In the genomic region with DNA sequence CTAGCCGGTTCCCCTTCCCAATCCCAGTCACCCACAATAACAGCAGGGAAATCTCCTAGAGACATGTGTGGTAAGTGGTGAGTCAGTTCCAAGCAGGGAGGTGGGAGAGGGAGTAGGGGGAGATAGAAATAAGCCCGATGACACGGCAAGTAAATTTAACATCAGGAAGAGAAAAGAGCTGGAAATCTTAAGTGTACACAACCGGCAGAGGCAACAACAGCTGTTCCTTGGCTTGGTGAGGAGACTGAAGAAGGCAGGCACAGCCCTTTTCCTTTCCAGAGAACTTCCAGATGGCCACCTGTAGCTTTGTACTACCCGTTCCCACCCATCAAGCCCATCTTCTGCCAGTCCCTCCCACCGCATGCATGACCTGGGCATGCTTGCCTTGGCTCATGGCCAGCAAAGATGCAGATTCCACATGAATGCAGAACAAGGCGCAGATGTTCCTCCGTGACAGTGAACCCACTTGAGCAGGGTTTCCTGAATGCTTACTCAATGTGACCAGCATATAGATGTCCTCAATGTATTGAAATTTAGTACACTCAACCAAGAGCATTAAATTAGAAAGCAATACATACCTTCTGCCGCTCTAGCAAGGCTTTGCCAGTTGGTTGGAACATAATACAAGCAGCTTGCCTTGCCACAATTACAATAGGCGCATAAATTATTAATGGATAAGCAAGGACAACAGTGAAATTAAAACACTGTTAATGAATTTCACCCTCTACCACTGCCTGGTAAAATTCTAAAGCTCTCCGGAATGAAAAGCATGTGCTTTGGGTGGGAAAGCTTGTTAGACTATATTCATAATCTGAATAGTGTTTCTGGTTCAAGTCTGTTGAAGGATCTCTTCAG, we compare ENCODE assay signal across 8 mouse cellular contexts.
DNase-seq lines count a peak whose midpoint lies in the region; ATAC-seq lines count a peak whose summit lies in the region.

No protein-coding gene starts in this region.

- no peak for DNase-seq in forebrain, embryonic 11.5 days (ENCODE audit: low spot score)
- DNase-seq in forebrain, embryonic 10.5 days (ENCODE audit: extremely low spot score, low spot score): no peak
- DNase-seq in embryonic facial prominence, embryonic 14.5 days (ENCODE audit: low spot score): peak; percentile 1
- DNase-seq in left cerebral cortex, postnatal 25 days (ENCODE audit: low spot score in 2 of 2): peak; percentile 47 to 92
- DNase-seq in lung, postnatal 4 days: no peak
- DNase-seq in adrenal gland, postnatal 25 days: no peak

- no peaks in the 10 kb centered on the region for H3K36me3 ChIP-seq in forebrain, embryonic 11.5 days (ENCODE audit: control insufficient read depth, insufficient read depth, low read length)
- no peaks in the 10 kb centered on the region for H3K36me3 ChIP-seq in forebrain, embryonic 10.5 days (replicated peaks)
- no peaks in the 10 kb centered on the region for H3K36me3 ChIP-seq in embryonic facial prominence, embryonic 14.5 days (ENCODE audit: control insufficient read depth, insufficient read depth, low read length)
- H3K36me3 ChIP-seq in intestine, embryonic 15.5 days: no peaks in the 10 kb centered on the region

- H3K4me3 ChIP-seq in forebrain, embryonic 11.5 days (ENCODE audit: low read depth, low read length): no peak overlapping the region
- no peak overlapping the region for H3K4me3 ChIP-seq in forebrain, embryonic 10.5 days
- no peak overlapping the region for H3K4me3 ChIP-seq in embryonic facial prominence, embryonic 14.5 days (ENCODE audit: low read depth, low read length)
- H3K4me3 ChIP-seq in intestine, embryonic 15.5 days (replicated peaks): no peak overlapping the region

- no peaks in the 10 kb centered on the region for H3K9me3 ChIP-seq in forebrain, embryonic 11.5 days (ENCODE audit: control insufficient read depth, low read length)
- no peaks in the 10 kb centered on the region for H3K9me3 ChIP-seq in forebrain, embryonic 10.5 days
- H3K9me3 ChIP-seq in embryonic facial prominence, embryonic 14.5 days (ENCODE audit: control insufficient read depth, low read length): no peaks in the 10 kb centered on the region
- no peaks in the 10 kb centered on the region for H3K9me3 ChIP-seq in intestine, embryonic 15.5 days

- no peak overlapping the region for H3K4me2 ChIP-seq in forebrain, embryonic 11.5 days (ENCODE audit: low read depth, low read length, severe bottlenecking)
- no peak overlapping the region for H3K4me2 ChIP-seq in embryonic facial prominence, embryonic 14.5 days (ENCODE audit: low read depth, low read length)
- no peak overlapping the region for H3K4me2 ChIP-seq in intestine, embryonic 15.5 days (replicated peaks)

- WGBS in forebrain, embryonic 11.5 days: 86% methylated on average over 11 of the region's 11 CpGs
- WGBS in forebrain, embryonic 10.5 days: 92% methylated on average over 11 of the region's 11 CpGs
- 70% methylated on average over 11 of the region's 11 CpGs for WGBS in embryonic facial prominence, embryonic 14.5 days
- 58% methylated on average over 11 of the region's 11 CpGs for WGBS in intestine, embryonic 15.5 days

- H3K27me3 ChIP-seq in forebrain, embryonic 11.5 days (ENCODE audit: control insufficient read depth, insufficient read depth, low read length): no peaks in the 10 kb centered on the region
- no peaks in the 10 kb centered on the region for H3K27me3 ChIP-seq in forebrain, embryonic 10.5 days (ENCODE audit: poor library complexity, severe bottlenecking)
- no peaks in the 10 kb centered on the region for H3K27me3 ChIP-seq in embryonic facial prominence, embryonic 14.5 days (replicated peaks; ENCODE audit: control insufficient read depth, insufficient read depth, low read length)
- H3K27me3 ChIP-seq in intestine, embryonic 15.5 days (replicated peaks): no peaks in the 10 kb centered on the region

- H3K4me1 ChIP-seq in forebrain, embryonic 11.5 days (replicated peaks; ENCODE audit: control insufficient read depth, insufficient read depth, low read length): no peaks in the 10 kb centered on the region
- no peaks in the 10 kb centered on the region for H3K4me1 ChIP-seq in forebrain, embryonic 10.5 days
- no peaks in the 10 kb centered on the region for H3K4me1 ChIP-seq in embryonic facial prominence, embryonic 14.5 days (ENCODE audit: control insufficient read depth, insufficient read depth, low read length)
- no peaks in the 10 kb centered on the region for H3K4me1 ChIP-seq in intestine, embryonic 15.5 days (replicated peaks)

- H3K9ac ChIP-seq in forebrain, embryonic 11.5 days (ENCODE audit: low read length): no peak overlapping the region
- H3K9ac ChIP-seq in embryonic facial prominence, embryonic 14.5 days (ENCODE audit: low read depth, low read length): no peak overlapping the region
- no peak overlapping the region for H3K9ac ChIP-seq in intestine, embryonic 15.5 days

- peak; percentile 21 for ATAC-seq in forebrain, embryonic 11.5 days (replicated peaks; ENCODE audit: low FRiP score)
- 0 out of 2 replicates have a peak, but pooled peaks have one; percentile 26 for ATAC-seq in embryonic facial prominence, embryonic 14.5 days (ENCODE audit: low read depth)
- peak; percentile 43; the same call in 1 of the 2 replicates for ATAC-seq in intestine, embryonic 15.5 days
- no peak for ATAC-seq in activated CD4-positive, CD25-positive, alpha-beta regulatory T cell, adult 4 months

- intact Hi-C loops in left cerebral cortex, postnatal 25 days (cut with DNase I): no loop called here

- no peak overlapping the region for H3K27ac ChIP-seq in forebrain, embryonic 11.5 days (ENCODE audit: low read depth, low read length)
- H3K27ac ChIP-seq in forebrain, embryonic 10.5 days: no peak overlapping the region
- H3K27ac ChIP-seq in embryonic facial prominence, embryonic 14.5 days (replicated peaks; ENCODE audit: low read depth, low read length): no peak overlapping the region
- no peak overlapping the region for H3K27ac ChIP-seq in intestine, embryonic 15.5 days

Comparison
In these comparisons a context has a peak if more than half of its experiments do, and no peak if none do; other contexts are left out.
1. DNase-seq: peak in embryonic facial prominence, embryonic 14.5 days (single experiment) and left cerebral cortex, postnatal 25 days (2 of 2); none in forebrain, embryonic 11.5 days (single experiment), forebrain, embryonic 10.5 days (single experiment), lung, postnatal 4 days (0 of 2) and adrenal gland, postnatal 25 days (single experiment).